Mouse (Mus musculus): ENCODE data around the gene Rad52. TPM values are rescaled to one million over a fixed set of nuclear protein-coding genes. Genes with fewer than 3 reads are reported as not detected.
A peak's percentile ranks its signal among the peaks of the same experiment; 100 is the strongest.

The Rad52 gene
- polyA plus RNA-seq (2011; ENCODE audit: insufficient read depth, insufficient read length, low read depth, missing spikeins), result 19.9 and 20.6 TPM in 2 replicates

DNA sequence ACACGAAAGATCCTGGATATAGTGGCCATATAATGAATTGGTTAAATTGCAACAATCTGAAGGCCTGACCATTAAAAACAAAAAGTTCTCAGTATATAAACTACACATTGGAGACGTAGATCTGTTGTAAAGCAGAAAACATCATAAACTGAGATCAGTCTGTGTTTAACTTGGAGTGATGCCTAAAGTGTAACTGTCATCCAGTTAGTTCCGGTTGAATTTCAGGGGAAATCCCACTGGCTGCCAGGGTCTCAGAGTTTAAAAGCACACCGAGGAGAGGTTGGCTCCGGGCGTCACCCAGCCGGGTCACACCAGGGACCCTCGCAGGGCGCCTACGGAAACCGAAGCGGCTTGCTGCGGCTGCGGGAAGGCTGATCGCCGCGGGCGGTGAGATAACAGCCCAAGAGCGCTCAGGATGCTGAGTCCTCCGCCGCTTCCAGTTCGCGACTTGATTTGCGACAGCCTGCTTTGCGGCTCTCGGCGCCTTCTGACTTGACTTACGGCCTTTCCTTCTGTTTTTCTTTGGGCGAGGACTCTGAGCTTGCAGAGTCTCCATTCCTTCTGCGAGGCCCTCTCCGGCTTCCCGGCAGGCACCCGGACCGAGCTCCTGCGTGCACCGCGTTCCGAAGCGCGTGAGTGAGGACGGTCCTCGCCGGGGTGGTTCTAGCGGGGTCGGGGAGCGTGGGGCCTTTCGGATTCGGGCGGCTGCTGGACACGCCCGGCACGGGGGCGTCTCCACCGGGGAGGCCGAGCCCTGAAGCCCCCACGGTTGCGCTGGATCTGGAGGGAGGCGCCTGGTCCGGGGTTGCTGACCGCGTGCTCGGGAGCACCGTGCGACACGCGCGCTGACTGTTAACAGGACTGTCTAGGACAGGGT lies at the start of gene Rad52:
Gene Rad52, plus strand, starts transcription at position 495 of the 877 bp plus-strand sequence.
- Histone ChIP-seq H3K4me1 (ENCODE audit: control insufficient read depth, insufficient read depth, low read length) (no peaks in the 10 kb centered on the region), H3K4me3 (ENCODE audit: low read depth, low read length) (peak within 1 kb of the TSS; percentile 86), H3K27me3 (ENCODE audit: control insufficient read depth, insufficient read depth, low read length, poor library complexity, severe bottlenecking) (no peaks in the 10 kb centered on the region), H3K36me3 (ENCODE audit: control insufficient read depth, insufficient read depth, low read length, poor library complexity, severe bottlenecking) (no peaks in the 10 kb centered on the region), H3K27ac (ENCODE audit: insufficient read depth, low read length) (no peak within 1 kb of the TSS), H3K9ac (ENCODE audit: low read depth, poor library complexity, severe bottlenecking) (peak within 1 kb of the TSS; percentile 79), H3K9me3 (replicated peaks; ENCODE audit: control insufficient read depth, insufficient read depth, low read length, poor library complexity, severe bottlenecking) (no peaks in the 10 kb centered on the region)
- TF ChIP-seq POLR2A (IDR thresholded peaks at IDR 0.05; ENCODE audit: insufficient read depth, low read length) (peak; percentile 26), EP300 (IDR thresholded peaks at IDR 0.05; ENCODE audit: insufficient read depth, low read depth, low read length) (no peak)

DNA sequence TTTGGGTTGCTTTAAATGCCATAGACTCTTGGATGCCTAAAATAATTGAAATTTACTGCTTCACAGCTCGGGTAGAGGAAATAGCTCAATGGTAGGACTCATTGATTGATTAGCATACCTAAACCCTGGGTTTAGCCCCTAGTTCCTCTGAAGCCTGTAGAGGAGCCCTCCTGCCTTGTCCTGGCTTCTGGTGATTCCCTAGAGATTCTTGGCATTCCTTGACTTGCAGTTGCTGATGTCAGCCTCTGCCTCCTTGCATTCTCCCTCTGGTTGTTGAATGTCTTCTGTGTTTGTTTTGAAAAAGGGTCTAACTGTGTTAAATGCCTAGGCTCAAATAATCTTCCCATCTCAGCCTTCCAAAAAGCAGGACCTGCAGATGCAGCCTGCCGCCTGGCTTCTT lies 48.3 kb upstream of the Rad52 start:
- TF ChIP-seq POLR2A (IDR thresholded peaks at IDR 0.05; ENCODE audit: insufficient read depth, low read length) (no peak), EP300 (IDR thresholded peaks at IDR 0.05; ENCODE audit: insufficient read depth, low read depth, low read length) (no peak), CTCF (IDR thresholded peaks at IDR 0.05; ENCODE audit: low read depth, low read length) (no peak)
- Histone ChIP-seq H3K27me3 (ENCODE audit: control insufficient read depth, insufficient read depth, low read length, poor library complexity, severe bottlenecking) (no peaks in the 10 kb centered on the region), H3K36me3 (ENCODE audit: control insufficient read depth, insufficient read depth, low read length, poor library complexity, severe bottlenecking) (no peaks in the 10 kb centered on the region), H3K4me3 (ENCODE audit: low read depth, low read length) (no peak overlapping the region), H3K9me3 (replicated peaks; ENCODE audit: control insufficient read depth, insufficient read depth, low read length, poor library complexity, severe bottlenecking) (no peaks in the 10 kb centered on the region), H3K9ac (ENCODE audit: low read depth, poor library complexity, severe bottlenecking) (no peak overlapping the region), H3K27ac (ENCODE audit: insufficient read depth, low read length) (peak overlapping the region; percentile 69), H3K4me1 (ENCODE audit: control insufficient read depth, insufficient read depth, low read length) (no peaks in the 10 kb centered on the region)

DNA sequence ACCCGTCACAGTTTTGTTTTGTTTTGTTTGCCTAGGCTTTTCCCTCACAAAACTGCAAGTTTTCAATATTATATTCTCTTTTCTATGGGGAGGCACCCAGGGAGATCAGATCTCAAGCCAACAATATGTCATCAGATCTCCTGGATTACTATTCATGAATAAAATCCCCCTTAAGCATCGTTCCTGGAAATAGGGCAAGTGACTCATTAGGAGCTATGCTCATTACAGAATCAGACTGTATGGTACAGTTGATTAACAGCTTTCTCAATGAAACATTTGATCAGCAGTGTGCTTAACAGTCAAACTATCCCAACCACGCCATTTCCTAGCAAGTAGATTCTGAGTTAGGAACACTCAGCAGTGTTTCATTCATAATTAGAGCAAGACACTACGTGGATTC lies 47.0 kb upstream of the Rad52 start:
- TF ChIP-seq POLR2A (IDR thresholded peaks at IDR 0.05; ENCODE audit: insufficient read depth, low read length) (no peak), EP300 (IDR thresholded peaks at IDR 0.05; ENCODE audit: insufficient read depth, low read depth, low read length) (no peak), CTCF (IDR thresholded peaks at IDR 0.05; ENCODE audit: low read depth, low read length) (no peak)
- no peak overlapping the region for H3K27ac ChIP-seq (ENCODE audit: insufficient read depth, low read length)
- H3K27me3 ChIP-seq (ENCODE audit: control insufficient read depth, insufficient read depth, low read length, poor library complexity, severe bottlenecking), result no peaks in the 10 kb centered on the region
- H3K36me3 ChIP-seq (ENCODE audit: control insufficient read depth, insufficient read depth, low read length, poor library complexity, severe bottlenecking), result no peaks in the 10 kb centered on the region
- H3K4me3 ChIP-seq (ENCODE audit: low read depth, low read length), result no peak overlapping the region
- H3K4me1 ChIP-seq (ENCODE audit: control insufficient read depth, insufficient read depth, low read length), result no peaks in the 10 kb centered on the region
- H3K9me3 ChIP-seq (replicated peaks; ENCODE audit: control insufficient read depth, insufficient read depth, low read length, poor library complexity, severe bottlenecking), result peaks cover 2% of the 10 kb centered on the region; the same call in 1 of the 2 replicates
- H3K9ac ChIP-seq (ENCODE audit: low read depth, poor library complexity, severe bottlenecking), result no peak overlapping the region

DNA sequence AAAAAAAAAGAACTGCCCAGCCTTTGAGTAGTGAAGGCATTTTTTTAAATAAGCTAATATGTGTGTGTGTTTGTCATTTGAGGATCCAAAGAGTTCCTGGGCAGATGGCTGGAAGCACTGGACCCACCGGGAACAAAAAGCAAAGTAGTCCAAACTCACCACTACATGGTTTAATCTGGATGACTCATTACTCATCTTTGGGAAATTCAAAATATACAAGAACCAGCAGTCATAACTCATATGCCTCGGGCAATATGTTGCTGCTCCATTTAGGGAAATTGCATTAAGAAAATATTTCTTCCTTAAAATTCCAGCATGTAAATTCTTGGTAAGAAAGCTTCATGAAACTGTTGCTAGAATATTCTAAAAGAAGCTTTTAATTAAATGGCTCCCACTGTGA lies 42.3 kb upstream of the Rad52 start:
- Histone ChIP-seq H3K4me3 (ENCODE audit: low read depth, low read length) (no peak overlapping the region), H3K36me3 (ENCODE audit: control insufficient read depth, insufficient read depth, low read length, poor library complexity, severe bottlenecking) (no peaks in the 10 kb centered on the region), H3K4me1 (ENCODE audit: control insufficient read depth, insufficient read depth, low read length) (no peaks in the 10 kb centered on the region), H3K9me3 (replicated peaks; ENCODE audit: control insufficient read depth, insufficient read depth, low read length, poor library complexity, severe bottlenecking) (peaks cover 2% of the 10 kb centered on the region), H3K9ac (ENCODE audit: low read depth, poor library complexity, severe bottlenecking) (no peak overlapping the region), H3K27ac (ENCODE audit: insufficient read depth, low read length) (no peak overlapping the region), H3K27me3 (ENCODE audit: control insufficient read depth, insufficient read depth, low read length, poor library complexity, severe bottlenecking) (no peaks in the 10 kb centered on the region)
- TF ChIP-seq POLR2A (IDR thresholded peaks at IDR 0.05; ENCODE audit: insufficient read depth, low read length), result no peak
- no peak for TF ChIP-seq CTCF (IDR thresholded peaks at IDR 0.05; ENCODE audit: low read depth, low read length)
- TF ChIP-seq EP300 (IDR thresholded peaks at IDR 0.05; ENCODE audit: insufficient read depth, low read depth, low read length), result no peak

DNA sequence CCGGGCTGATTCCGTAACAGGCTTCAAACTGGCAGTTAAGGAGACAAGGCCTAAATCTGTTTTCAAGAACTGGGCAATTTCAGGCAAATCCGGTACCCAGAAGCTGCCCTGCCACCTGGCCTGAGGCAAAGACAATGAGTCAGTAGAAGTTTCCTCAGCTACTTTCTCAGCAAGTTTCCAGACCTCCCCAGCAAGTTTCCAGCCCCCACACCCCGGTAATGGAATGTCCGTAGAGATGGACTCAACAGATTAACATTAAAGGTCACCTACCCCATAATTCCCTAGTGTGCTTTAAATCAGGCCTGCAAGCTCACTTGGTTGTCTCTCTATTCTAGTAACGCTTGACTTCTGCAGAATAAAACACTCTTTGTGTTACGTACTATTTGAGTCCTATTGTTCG lies 41.0 kb upstream of the Rad52 start:
- no peaks in the 10 kb centered on the region for H3K27me3 ChIP-seq (ENCODE audit: control insufficient read depth, insufficient read depth, low read length, poor library complexity, severe bottlenecking)
- H3K9ac ChIP-seq (ENCODE audit: low read depth, poor library complexity, severe bottlenecking), result no peak overlapping the region
- H3K9me3 ChIP-seq (replicated peaks; ENCODE audit: control insufficient read depth, insufficient read depth, low read length, poor library complexity, severe bottlenecking), result peaks cover 2% of the 10 kb centered on the region
- H3K27ac ChIP-seq (ENCODE audit: insufficient read depth, low read length), result no peak overlapping the region
- no peaks in the 10 kb centered on the region for H3K36me3 ChIP-seq (ENCODE audit: control insufficient read depth, insufficient read depth, low read length, poor library complexity, severe bottlenecking)
- H3K4me1 ChIP-seq (ENCODE audit: control insufficient read depth, insufficient read depth, low read length), result no peaks in the 10 kb centered on the region
- H3K4me3 ChIP-seq (ENCODE audit: low read depth, low read length), result no peak overlapping the region
- TF ChIP-seq EP300 (IDR thresholded peaks at IDR 0.05; ENCODE audit: insufficient read depth, low read depth, low read length) (no peak), POLR2A (IDR thresholded peaks at IDR 0.05; ENCODE audit: insufficient read depth, low read length) (no peak), CTCF (IDR thresholded peaks at IDR 0.05; ENCODE audit: low read depth, low read length) (no peak)

DNA sequence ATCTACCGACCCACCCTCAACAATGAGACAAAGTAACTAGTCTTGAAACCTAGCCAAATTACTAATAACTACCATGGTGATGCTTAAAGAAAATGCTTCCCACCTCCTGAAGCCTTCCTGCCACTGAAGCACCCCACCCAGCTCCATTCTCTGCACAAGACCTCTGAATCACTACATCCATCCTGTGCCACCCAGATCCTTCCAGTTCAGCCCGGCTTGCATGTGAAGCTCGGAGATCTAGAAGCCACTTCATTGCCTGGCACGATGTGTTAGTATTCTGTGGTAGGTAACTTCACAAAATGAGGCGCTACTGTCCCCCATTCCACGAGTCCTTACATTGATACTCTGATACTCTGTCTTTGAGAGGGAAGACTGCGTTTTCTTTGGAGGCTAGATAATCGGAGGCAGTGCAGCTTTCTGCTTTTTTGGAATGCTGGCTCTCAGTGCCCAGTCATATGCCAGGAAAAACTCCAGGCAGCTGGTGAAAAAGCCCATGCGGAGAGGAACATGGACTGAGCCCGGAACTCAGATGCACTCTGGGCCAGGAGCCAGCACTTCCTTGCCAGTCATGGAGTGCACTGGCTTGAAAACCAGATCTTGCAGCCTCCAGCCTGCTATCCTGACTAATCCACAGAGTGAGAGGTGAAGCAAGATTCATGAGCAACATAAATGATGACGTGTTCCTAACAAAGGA lies 38.0 kb upstream of the Rad52 start:
- Histone ChIP-seq H3K27me3 (ENCODE audit: control insufficient read depth, insufficient read depth, low read length, poor library complexity, severe bottlenecking) (no peaks in the 10 kb centered on the region), H3K36me3 (ENCODE audit: control insufficient read depth, insufficient read depth, low read length, poor library complexity, severe bottlenecking) (no peaks in the 10 kb centered on the region), H3K27ac (ENCODE audit: insufficient read depth, low read length) (no peak overlapping the region), H3K9me3 (replicated peaks; ENCODE audit: control insufficient read depth, insufficient read depth, low read length, poor library complexity, severe bottlenecking) (peaks cover 1% of the 10 kb centered on the region), H3K4me3 (ENCODE audit: low read depth, low read length) (no peak overlapping the region), H3K9ac (ENCODE audit: low read depth, poor library complexity, severe bottlenecking) (no peak overlapping the region), H3K4me1 (ENCODE audit: control insufficient read depth, insufficient read depth, low read length) (no peaks in the 10 kb centered on the region)
- no peak for TF ChIP-seq CTCF (IDR thresholded peaks at IDR 0.05; ENCODE audit: low read depth, low read length)
- TF ChIP-seq EP300 (IDR thresholded peaks at IDR 0.05; ENCODE audit: insufficient read depth, low read depth, low read length), result no peak
- TF ChIP-seq POLR2A (IDR thresholded peaks at IDR 0.05; ENCODE audit: insufficient read depth, low read length), result no peak

Data from ES-Bruce4 (cell line).